Mouse (Mus musculus) midbrain, embryonic 11.5 days (tissue): ENCODE results near the gene Esr1. TPM values are rescaled to one million over a fixed set of nuclear protein-coding genes. Genes with fewer than 3 reads are reported as not detected.

ENCODE experiments used
- ATAC-seq: fragments of 200-750 bp; cut with Nextera tagmentation; 2 replicates; pipeline ENCODE4 v1.8.0; 2017; ENCODE audit warnings: moderate TSS enrichment, moderate library complexity; ENCODE audit not compliant: low FRiP score
- DNase-seq: peaks from one replicate; pipeline ENCODE4 v3.0.0; 2015; ENCODE audit warnings: low spot score; ENCODE audit errors: missing footprints
- H3K27ac ChIP-seq: fragments of 300-500 bp; sonication (generic); 2 replicates; pipeline ENCODE4 v1.5.1; 2014; ENCODE audit warnings: low read depth, low read length
- H3K27me3 ChIP-seq: fragments of 300-500 bp; sonication (generic); 2 replicates; pipeline ENCODE4 v1.6.1; 2014; ENCODE audit warnings: mild to moderate bottlenecking, low read length, moderate library complexity, mixed read lengths; ENCODE audit not compliant: control insufficient read depth, insufficient read depth
- H3K36me3 ChIP-seq: fragments of 300-500 bp; sonication (generic); 2 replicates; pipeline ENCODE4 v1.6.1; 2014; ENCODE audit warnings: mild to moderate bottlenecking, low read length, moderate library complexity, mixed read lengths; ENCODE audit not compliant: control insufficient read depth, insufficient read depth
- H3K4me1 ChIP-seq: fragments of 300-500 bp; sonication (generic); 2 replicates; pipeline ENCODE4 v1.6.1; 2014; ENCODE audit warnings: low read length; ENCODE audit not compliant: control insufficient read depth, insufficient read depth
- H3K4me2 ChIP-seq: fragments of 300-500 bp; sonication (generic); 2 replicates; pipeline ENCODE4 v1.6.1; 2014; ENCODE audit warnings: mild to moderate bottlenecking, moderate library complexity
- H3K4me3 ChIP-seq: fragments of 300-500 bp; sonication (generic); 2 replicates; pipeline ENCODE4 v1.5.1; 2014; ENCODE audit warnings: low read depth, low read length
- H3K9ac ChIP-seq: fragments of 300-500 bp; sonication (generic); 2 replicates; pipeline ENCODE4 v1.6.1; 2014; ENCODE audit warnings: low read length
- H3K9me3 ChIP-seq: fragments of 300-500 bp; sonication (generic); 2 replicates; pipeline ENCODE4 v1.6.1; 2016; ENCODE audit warnings: low read length; ENCODE audit not compliant: control insufficient read depth
- WGBS: fragments of 180-500 bp; shearing (Covaris S2); extraction: QIAGEN DNeasy Blood & Tissue Kit; methylation state at CpG from one replicate; pipeline ENCODE4 v1.1.7; 2014; 5-methylcytosine and 5-hydroxymethylcytosine counted together
- polyA plus RNA-seq: library from polyadenylated mRNA; unstranded; fragments of >200 nt; fragmentation: Nextera tagmentation; extraction: Ambion mirVana; gene quantifications from 2 replicates; pipeline ENCODE4 v1.2.1, GENCODE M21; 2014

Gene Esr1
- polyA plus RNA-seq, 1 experiment from 2014 or later = 0.12 TPM

DNA sequence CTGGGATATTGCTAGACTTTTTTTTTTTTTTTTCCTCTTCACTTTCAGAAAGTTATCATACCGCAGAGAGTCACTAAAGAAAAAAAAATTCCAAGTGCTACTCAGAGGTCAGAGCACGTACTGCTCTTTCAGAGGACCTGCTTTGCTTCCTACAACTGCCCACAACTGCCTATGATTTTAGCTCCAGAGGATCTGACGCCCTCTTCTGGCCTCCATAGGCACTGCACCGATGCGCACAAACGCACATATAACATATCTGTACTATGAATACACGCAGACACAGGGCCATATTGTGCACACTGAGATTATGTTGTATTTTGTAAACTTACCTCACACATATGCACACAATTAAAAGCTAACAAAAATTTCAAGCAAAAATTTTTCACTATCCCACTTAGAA lies 15.0 kb downstream of the Esr1 start:
- Histone ChIP-seq H3K27ac (no peak overlapping the region), H3K36me3 (no peaks in the 10 kb centered on the region), H3K4me3 (no peak overlapping the region), H3K9ac (no peak overlapping the region), H3K27me3 (no peaks in the 10 kb centered on the region), H3K9me3 (no peaks in the 10 kb centered on the region), H3K4me1 (no peaks in the 10 kb centered on the region), H3K4me2 (no peak overlapping the region)
- 84% methylated on average over 7 of the region's 7 CpGs for WGBS
- no peak for ATAC-seq
- no peak for DNase-seq

DNA sequence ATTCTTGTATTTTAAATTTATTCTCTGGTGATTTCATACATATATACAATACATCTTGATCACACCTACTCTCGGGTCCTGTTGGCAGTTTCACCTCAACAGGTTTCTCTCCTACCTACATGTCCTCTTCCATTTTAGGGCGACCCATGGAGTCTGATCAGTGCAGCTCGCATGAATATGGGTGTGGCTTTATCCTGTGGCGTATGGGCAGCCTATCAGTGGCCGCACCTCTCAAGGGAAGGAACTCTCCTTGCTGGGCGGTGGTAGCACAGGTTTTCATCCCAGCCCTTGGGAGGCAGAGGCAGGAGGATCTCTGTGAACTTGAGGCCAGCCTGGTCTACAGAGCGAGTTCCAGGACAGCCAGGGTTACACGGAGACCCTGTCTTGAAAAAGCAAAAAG lies 15.6 kb downstream of the Esr1 start:
- DNase-seq = no peak
- H3K4me1 ChIP-seq = no peaks in the 10 kb centered on the region
- H3K27ac ChIP-seq = no peak overlapping the region
- H3K36me3 ChIP-seq = no peaks in the 10 kb centered on the region
- no peak for ATAC-seq
- H3K27me3 ChIP-seq = no peaks in the 10 kb centered on the region
- no peak overlapping the region for H3K4me3 ChIP-seq
- no peak overlapping the region for H3K4me2 ChIP-seq
- H3K9ac ChIP-seq = no peak overlapping the region
- H3K9me3 ChIP-seq = no peaks in the 10 kb centered on the region
- 89% methylated on average over 8 of the region's 8 CpGs for whole genome bisulfite sequencing

- H3K9me3 ChIP-seq = no peaks in the 10 kb centered on the region
- no peak for ATAC-seq
- no peaks in the 10 kb centered on the region for H3K27me3 ChIP-seq
- no peak overlapping the region for H3K4me2 ChIP-seq
- DNase-seq = no peak
- H3K4me3 ChIP-seq = no peak overlapping the region
- 87% methylated on average over 9 of the region's 9 CpGs for WGBS
- no peaks in the 10 kb centered on the region for H3K4me1 ChIP-seq
- no peaks in the 10 kb centered on the region for H3K36me3 ChIP-seq
- H3K27ac ChIP-seq = no peak overlapping the region
- H3K9ac ChIP-seq = no peak overlapping the region
Observed at GRCm38 (mm10) chr10:4627415-4627814, 16.0 kb downstream of the Esr1 start.

DNA sequence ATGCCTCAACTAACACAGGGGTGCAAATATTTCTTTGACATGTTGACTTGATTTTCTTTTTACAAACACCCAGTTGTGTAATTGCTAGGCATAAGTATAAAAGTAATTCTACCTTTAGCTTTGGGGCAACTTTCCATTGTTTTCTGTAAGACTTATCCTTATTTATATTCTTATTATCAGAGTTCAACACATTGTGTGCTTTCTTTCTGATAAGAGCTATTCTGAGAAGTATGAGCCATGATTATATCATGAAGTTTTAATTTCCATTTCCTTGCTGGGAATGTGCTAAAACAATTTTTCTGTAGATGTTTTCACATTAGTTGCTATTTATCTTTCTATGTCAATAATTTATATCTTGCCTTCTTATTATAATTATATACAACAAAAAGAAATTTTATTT lies 17.9 kb downstream of the Esr1 start:
- no peaks in the 10 kb centered on the region for H3K36me3 ChIP-seq
- H3K27me3 ChIP-seq = no peaks in the 10 kb centered on the region
- no peak overlapping the region for H3K4me3 ChIP-seq
- H3K9ac ChIP-seq = no peak overlapping the region
- H3K9me3 ChIP-seq = no peaks in the 10 kb centered on the region
- ATAC-seq (no peak), DNase-seq (no peak)
- H3K27ac ChIP-seq = no peak overlapping the region
- no peaks in the 10 kb centered on the region for H3K4me1 ChIP-seq
- no peak overlapping the region for H3K4me2 ChIP-seq

DNA sequence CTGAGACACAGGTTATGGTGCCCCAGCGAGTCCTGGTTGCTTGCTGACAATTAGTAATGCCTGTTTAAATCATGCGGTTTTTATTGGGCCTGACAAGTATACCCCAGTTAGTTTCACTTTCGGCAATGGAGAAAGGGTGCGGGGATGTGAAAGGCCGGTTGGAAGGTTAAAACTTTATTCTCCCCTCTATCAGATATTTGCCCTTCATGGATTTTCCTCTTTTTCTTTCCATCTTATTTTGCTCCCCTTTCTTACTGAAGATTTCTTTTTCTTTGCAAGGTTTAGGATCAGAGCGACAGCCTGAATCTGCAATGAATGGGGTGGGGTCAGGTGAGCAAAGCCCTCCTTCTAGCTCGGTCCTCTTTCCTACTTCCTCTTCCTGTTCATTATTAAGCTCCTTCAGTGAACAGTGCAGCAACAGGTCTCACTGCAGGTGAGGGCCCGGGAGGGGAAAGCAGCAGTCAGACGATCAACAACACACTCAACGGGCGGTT lies 20.9 kb downstream of the Esr1 start:
- no peak overlapping the region for H3K9ac ChIP-seq
- H3K4me1 ChIP-seq = no peaks in the 10 kb centered on the region
- WGBS = 78% methylated on average over 11 of the region's 11 CpGs
- H3K27ac ChIP-seq = no peak overlapping the region
- H3K36me3 ChIP-seq = no peaks in the 10 kb centered on the region
- H3K4me2 ChIP-seq = no peak overlapping the region
- no peaks in the 10 kb centered on the region for H3K27me3 ChIP-seq
- H3K4me3 ChIP-seq = no peak overlapping the region
- DNase-seq = no peak
- ATAC-seq = no peak
- no peaks in the 10 kb centered on the region for H3K9me3 ChIP-seq

GRCm38 (mm10) chr10:4633287-4634030 lies 22.1 kb downstream of the Esr1 start:
- H3K4me1 ChIP-seq = no peaks in the 10 kb centered on the region
- H3K27me3 ChIP-seq = no peaks in the 10 kb centered on the region
- no peak overlapping the region for H3K4me3 ChIP-seq
- H3K4me2 ChIP-seq = no peak overlapping the region
- H3K27ac ChIP-seq = no peak overlapping the region
- H3K9me3 ChIP-seq = no peaks in the 10 kb centered on the region
- WGBS = 78% methylated on average over 14 of the region's 14 CpGs
- H3K36me3 ChIP-seq = no peaks in the 10 kb centered on the region
- no peak overlapping the region for H3K9ac ChIP-seq
- no peak for ATAC-seq
- DNase-seq = no peak

- no peaks in the 10 kb centered on the region for H3K4me1 ChIP-seq
- 91% methylated on average over 6 of the region's 6 CpGs for WGBS
- H3K9me3 ChIP-seq = no peaks in the 10 kb centered on the region
- no peaks in the 10 kb centered on the region for H3K36me3 ChIP-seq
- ATAC-seq (0 out of 2 replicates have a peak, but pooled peaks have one; percentile 9), DNase-seq (no peak)
- no peak overlapping the region for H3K4me3 ChIP-seq
- no peaks in the 10 kb centered on the region for H3K27me3 ChIP-seq
- H3K27ac ChIP-seq = no peak overlapping the region
- no peak overlapping the region for H3K4me2 ChIP-seq
- H3K9ac ChIP-seq = no peak overlapping the region
Observed at GRCm38 (mm10) chr10:4635740-4636139, 24.3 kb downstream of the Esr1 start.

DNA sequence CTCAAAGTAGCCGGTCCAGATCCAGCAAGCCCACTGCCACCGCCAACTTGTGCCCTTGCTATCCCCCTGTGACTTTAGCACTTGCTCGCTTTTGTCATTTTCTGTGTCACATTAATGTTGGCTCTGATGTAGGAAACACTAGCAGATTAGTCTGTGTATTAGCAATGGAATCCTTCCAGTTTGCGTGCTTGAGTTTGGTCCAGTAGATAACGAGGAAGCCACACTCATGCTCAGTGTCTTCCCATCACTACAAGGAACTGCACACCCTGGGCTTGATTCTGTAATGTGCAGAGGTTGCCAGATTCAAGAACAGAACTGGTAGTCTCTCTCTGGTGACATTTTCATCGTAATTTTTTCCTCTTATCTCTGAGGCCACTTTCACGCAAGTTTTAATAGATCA lies 34.7 kb downstream of the Esr1 start:
- ATAC-seq (no peak), DNase-seq (no peak)
- no peak overlapping the region for H3K27ac ChIP-seq
- H3K4me1 ChIP-seq = no peaks in the 10 kb centered on the region
- no peak overlapping the region for H3K4me3 ChIP-seq
- H3K9me3 ChIP-seq = no peaks in the 10 kb centered on the region
- 90% methylated on average over 7 of the region's 7 CpGs for WGBS
- H3K36me3 ChIP-seq = no peaks in the 10 kb centered on the region
- no peaks in the 10 kb centered on the region for H3K27me3 ChIP-seq
- H3K9ac ChIP-seq = no peak overlapping the region
- no peak overlapping the region for H3K4me2 ChIP-seq

DNA sequence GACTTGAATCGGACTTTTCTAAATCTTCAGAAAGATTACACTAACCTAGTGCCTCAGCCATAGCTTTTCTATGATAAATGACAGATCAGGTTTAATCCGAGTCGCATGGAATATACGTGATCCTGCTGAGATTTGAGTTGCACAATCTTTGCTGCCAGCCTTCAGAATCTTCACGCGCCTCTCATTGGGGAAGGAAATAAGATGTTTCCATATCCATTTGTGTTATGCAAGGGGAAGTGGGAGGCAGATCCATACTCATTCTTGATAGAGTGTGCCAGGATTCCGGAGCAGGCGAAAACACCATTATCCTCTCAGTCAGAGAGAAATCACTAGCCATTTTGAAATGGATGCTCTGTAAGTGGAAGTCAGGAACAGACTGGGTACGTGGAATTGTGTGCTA lies 35.5 kb downstream of the Esr1 start:
- Histone ChIP-seq H3K9me3 (no peaks in the 10 kb centered on the region), H3K27me3 (no peaks in the 10 kb centered on the region), H3K4me1 (no peaks in the 10 kb centered on the region), H3K4me2 (no peak overlapping the region), H3K36me3 (no peaks in the 10 kb centered on the region), H3K4me3 (no peak overlapping the region), H3K9ac (no peak overlapping the region), H3K27ac (no peak overlapping the region)
- 90% methylated on average over 9 of the region's 9 CpGs for WGBS
- no peak for DNase-seq
- no peak for ATAC-seq
